In the genomic region with DNA sequence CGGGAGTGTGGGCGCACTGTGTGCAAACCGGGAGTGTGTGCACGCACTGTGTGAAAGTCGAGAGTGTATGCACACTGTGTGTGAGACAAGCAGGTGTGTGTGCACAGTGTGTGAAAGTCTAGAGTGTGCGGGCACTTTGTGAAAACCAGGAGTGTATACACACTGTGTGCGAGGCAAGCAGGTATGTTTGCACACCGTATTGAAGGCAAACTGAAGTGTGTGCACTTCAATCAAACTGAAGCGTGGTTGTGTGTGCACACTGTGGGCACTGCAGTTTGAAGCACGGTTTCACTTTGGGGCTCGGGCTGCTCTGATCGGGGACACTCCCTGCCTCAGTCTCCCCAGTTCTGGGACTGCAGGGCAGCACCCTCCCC, we compare ENCODE assay signal across 8 mouse cellular contexts. TPM values are rescaled to one million over a fixed set of nuclear protein-coding genes. Genes with fewer than 3 reads are reported as not detected.
A peak's percentile ranks its signal among the peaks of the same experiment; 100 is the strongest.
DNase-seq lines count a peak whose midpoint lies in the region; ATAC-seq and TF ChIP-seq lines count a peak whose summit lies in the region.

No protein-coding gene starts in this region.

- H3K27ac ChIP-seq in embryonic facial prominence, embryonic 15.5 days (replicated peaks) = no peak overlapping the region
- no peak overlapping the region for H3K27ac ChIP-seq in intestine, postnatal 0 days (ENCODE audit: low read depth, low read length)
- no peak overlapping the region for H3K27ac ChIP-seq in neural tube, embryonic 12.5 days

- no peak for TF ChIP-seq POLR2A in lung, adult 2 months (IDR thresholded peaks at IDR 0.05; ENCODE audit: borderline replicate concordance, extremely low read depth, low read depth, low read length)

- no peaks in the 10 kb centered on the region for H3K36me3 ChIP-seq in embryonic facial prominence, embryonic 15.5 days
- no peaks in the 10 kb centered on the region for H3K36me3 ChIP-seq in intestine, postnatal 0 days (ENCODE audit: control insufficient read depth, insufficient read depth)
- no peaks in the 10 kb centered on the region for H3K36me3 ChIP-seq in neural tube, embryonic 12.5 days

- H3K4me3 ChIP-seq in lung, adult 2 months (replicated peaks; ENCODE audit: extremely low read depth, low read depth, low read length) = peak overlapping the region; percentile 17
- H3K4me3 ChIP-seq in embryonic facial prominence, embryonic 15.5 days (replicated peaks) = peak overlapping the region; percentile 56
- peak overlapping the region; percentile 59 for H3K4me3 ChIP-seq in intestine, postnatal 0 days (ENCODE audit: low read depth, low read length)
- H3K4me3 ChIP-seq in neural tube, embryonic 12.5 days = peak overlapping the region; percentile 61

- peaks cover 58% of the 10 kb centered on the region for H3K27me3 ChIP-seq in embryonic facial prominence, embryonic 15.5 days
- H3K27me3 ChIP-seq in intestine, postnatal 0 days (replicated peaks; ENCODE audit: control insufficient read depth, insufficient read depth, low read length) = peaks cover 46% of the 10 kb centered on the region
- peaks cover 67% of the 10 kb centered on the region for H3K27me3 ChIP-seq in neural tube, embryonic 12.5 days (replicated peaks)

- no peak overlapping the region for H3K9ac ChIP-seq in embryonic facial prominence, embryonic 15.5 days
- no peak overlapping the region for H3K9ac ChIP-seq in intestine, postnatal 0 days (ENCODE audit: low read depth, low read length)
- H3K9ac ChIP-seq in neural tube, embryonic 12.5 days = no peak overlapping the region

- H3K4me2 ChIP-seq in embryonic facial prominence, embryonic 15.5 days (replicated peaks) = peak overlapping the region; percentile 100
- peak overlapping the region; percentile 89 for H3K4me2 ChIP-seq in intestine, postnatal 0 days (replicated peaks; ENCODE audit: low read depth)
- peak overlapping the region; percentile 97 for H3K4me2 ChIP-seq in neural tube, embryonic 12.5 days (replicated peaks)

- peaks cover 6% of the 10 kb centered on the region for H3K4me1 ChIP-seq in lung, adult 2 months (ENCODE audit: control insufficient read depth, insufficient read depth, low read length)
- peaks cover 33% of the 10 kb centered on the region for H3K4me1 ChIP-seq in embryonic facial prominence, embryonic 15.5 days
- no peaks in the 10 kb centered on the region for H3K4me1 ChIP-seq in intestine, postnatal 0 days (replicated peaks; ENCODE audit: control insufficient read depth, insufficient read depth, low read length)
- peaks cover 41% of the 10 kb centered on the region for H3K4me1 ChIP-seq in neural tube, embryonic 12.5 days

- DNase-seq in lung, adult 2 months = no peak
- DNase-seq in lung, postnatal 10 days = no peak
- no peak for DNase-seq in frontal cortex, postnatal 36 days (ENCODE audit: low spot score in 2 of 2)
- DNase-seq in layer of hippocampus, postnatal 25 days (ENCODE audit: extremely low spot score in 1 of 2, low spot score in 1 of 2) = no peak
- no peak for DNase-seq in layer of hippocampus, adult 9-11 months

- 6% methylated on average over 12 of the region's 12 CpGs for WGBS in lung, adult 2 months
- 6% methylated on average over 12 of the region's 12 CpGs for WGBS in embryonic facial prominence, embryonic 15.5 days
- 6% methylated on average over 12 of the region's 12 CpGs for WGBS in intestine, postnatal 0 days
- 9% methylated on average over 12 of the region's 12 CpGs for WGBS in neural tube, embryonic 12.5 days

- no peak for TF ChIP-seq CTCF in lung, adult 2 months (IDR thresholded peaks at IDR 0.05; ENCODE audit: insufficient read depth, low read length)
- no peak for TF ChIP-seq CTCF in intestine, postnatal 0 days (IDR thresholded peaks at IDR 0.05; ENCODE audit: low read depth)

- no peak for ATAC-seq in embryonic facial prominence, embryonic 15.5 days (ENCODE audit: insufficient number of reproducible peaks, low FRiP score, low TSS enrichment, low read depth)
- ATAC-seq in intestine, postnatal 0 days = peak; percentile 16; the same call in 1 of the 2 replicates
- peak; percentile 29; the same call in 1 of the 2 replicates for ATAC-seq in neural tube, embryonic 12.5 days (ENCODE audit: low FRiP score, low read depth)

- no peaks in the 10 kb centered on the region for H3K9me3 ChIP-seq in embryonic facial prominence, embryonic 15.5 days (replicated peaks)
- no peaks in the 10 kb centered on the region for H3K9me3 ChIP-seq in intestine, postnatal 0 days (ENCODE audit: control insufficient read depth)
- no peaks in the 10 kb centered on the region for H3K9me3 ChIP-seq in neural tube, embryonic 12.5 days

RNA-seq across cellular contexts. Expression of a gene that starts 1.5 kb away (rescaled TPM):
- polyA plus RNA-seq in lung, adult 2 months (2012; rRNA removed) = 5.0 and 6.1 TPM in 2 replicates
- polyA plus RNA-seq in embryonic facial prominence, embryonic 15.5 days (2015; fragmentation: Nextera tagmentation; extraction: Ambion mirVana) = 30.2 and 38.2 TPM in 2 replicates
- 2.8 and 3.3 TPM in 2 replicates for polyA plus RNA-seq in intestine, postnatal 0 days (2015; fragmentation: Nextera tagmentation; extraction: Ambion mirVana)
- 1.4 and 1.8 TPM in 2 replicates for polyA plus RNA-seq in neural tube, embryonic 12.5 days (2016; fragmentation: Nextera tagmentation; extraction: Ambion mirVana)
- 100 to 1,000 TPM in 1 of 2 experiments, 10 to 100 TPM in 1; 80.0 to 100 TPM for total RNA-seq in layer of hippocampus, postnatal 25 days (2021)

RNA-seq across cellular contexts. Expression of a gene that starts 52.5 kb away (rescaled TPM):
- 31.9 and 33.9 TPM in 2 replicates for polyA plus RNA-seq in lung, adult 2 months (2012; rRNA removed)
- 55.1 and 55.3 TPM in 2 replicates for polyA plus RNA-seq in embryonic facial prominence, embryonic 15.5 days (2015; fragmentation: Nextera tagmentation; extraction: Ambion mirVana)
- polyA plus RNA-seq in intestine, postnatal 0 days (2015; fragmentation: Nextera tagmentation; extraction: Ambion mirVana) = 20.7 and 21.2 TPM in 2 replicates
- 137 and 144 TPM in 2 replicates for polyA plus RNA-seq in neural tube, embryonic 12.5 days (2016; fragmentation: Nextera tagmentation; extraction: Ambion mirVana)
- 100 to 1,000 TPM; 128 to 150 TPM for total RNA-seq in layer of hippocampus, postnatal 25 days (2021)
